Mouse (Mus musculus) stomach, embryonic 16.5 days (tissue): Measurements from ENCODE around the gene Rora. TPM values are rescaled to one million over a fixed set of nuclear protein-coding genes. Genes with fewer than 3 reads are reported as not detected.

Experiments used
- ATAC-seq: fragments of 200-750 bp; cut with Nextera tagmentation; 2 replicates; pipeline ENCODE4 v1.8.0; 2017; ENCODE audit warnings: moderate number of reproducible peaks, moderate TSS enrichment; ENCODE audit not compliant: insufficient read depth, low FRiP score
- H3K27ac ChIP-seq: fragments of 300-500 bp; sonication (generic); 2 replicates; pipeline ENCODE4 v1.5.1; 2014; ENCODE audit warnings: low read length
- H3K27me3 ChIP-seq: fragments of 300-500 bp; sonication (generic); 2 replicates; pipeline ENCODE4 v1.6.1; 2014; ENCODE audit warnings: low read length, control low read depth, mixed read lengths; ENCODE audit not compliant: control insufficient read depth, insufficient read depth
- H3K36me3 ChIP-seq: fragments of 300-500 bp; sonication (generic); 2 replicates; pipeline ENCODE4 v1.6.1; 2014; ENCODE audit warnings: low read length; ENCODE audit not compliant: control insufficient read depth, insufficient read depth
- H3K4me1 ChIP-seq: fragments of 300-500 bp; sonication (generic); 2 replicates; pipeline ENCODE4 v1.6.1; 2014; ENCODE audit warnings: low read length, control low read depth, mixed read lengths; ENCODE audit not compliant: control insufficient read depth, insufficient read depth
- H3K4me2 ChIP-seq: fragments of 300-500 bp; sonication (generic); 2 replicates; pipeline ENCODE4 v1.6.1; 2014; ENCODE audit warnings: low read depth, low read length, mixed read lengths
- H3K4me3 ChIP-seq: fragments of 300-500 bp; sonication (generic); replicated peaks from 2 replicates; pipeline ENCODE4 v1.5.1; 2014; ENCODE audit warnings: mild to moderate bottlenecking, low read length
- H3K9ac ChIP-seq: fragments of 300-500 bp; sonication (generic); 2 replicates; pipeline ENCODE4 v1.6.1; 2014; ENCODE audit warnings: low read length
- H3K9me3 ChIP-seq: fragments of 300-500 bp; sonication (generic); replicated peaks from 2 replicates; pipeline ENCODE4 v1.6.1; 2016; ENCODE audit warnings: low read length, control low read depth; ENCODE audit not compliant: control insufficient read depth
- WGBS: fragments of 180-500 bp; shearing (Covaris S2); extraction: QIAGEN DNeasy Blood & Tissue Kit; methylation state at CpG from one replicate; pipeline ENCODE4 v1.1.7; 2014; 5-methylcytosine and 5-hydroxymethylcytosine counted together
- polyA plus RNA-seq: library from polyadenylated mRNA; unstranded; fragments of >200 nt; fragmentation: Nextera tagmentation; extraction: Ambion mirVana; gene quantifications from 2 replicates; pipeline ENCODE4 v1.2.1, GENCODE M21; 2015

Rora gene
- polyA plus RNA-seq, 1 experiment from 2014 or later, result 8.4 TPM

DNA sequence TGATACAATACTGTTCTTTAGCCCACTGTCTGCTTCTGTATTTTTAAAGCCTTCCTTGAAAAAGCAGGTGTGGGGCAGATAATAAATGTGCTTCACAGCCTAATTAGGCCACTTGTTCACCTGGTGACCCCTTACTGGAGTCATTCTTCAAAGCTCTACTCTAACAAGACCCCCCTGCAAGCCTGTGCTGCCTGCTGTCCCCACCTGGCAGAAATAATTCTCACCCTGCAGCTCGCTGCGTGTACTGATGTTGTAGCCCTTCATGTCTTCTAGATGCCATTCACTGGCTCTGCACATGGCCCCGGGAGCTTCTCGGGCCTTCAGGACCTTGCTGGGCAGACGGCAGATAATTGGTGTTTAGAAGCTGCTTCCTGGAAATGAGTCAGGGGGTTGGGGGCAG is 604.9 kb downstream of the Rora start:
- no peaks in the 10 kb centered on the region for H3K36me3 ChIP-seq
- no peak overlapping the region for H3K9ac ChIP-seq
- no peak overlapping the region for H3K4me3 ChIP-seq
- no peaks in the 10 kb centered on the region for H3K4me1 ChIP-seq
- ATAC-seq, result no peak
- 69% methylated on average over 5 of the region's 5 CpGs for WGBS
- H3K9me3 ChIP-seq, result no peaks in the 10 kb centered on the region
- H3K4me2 ChIP-seq, result no peak overlapping the region
- H3K27ac ChIP-seq, result no peak overlapping the region
- H3K27me3 ChIP-seq, result no peaks in the 10 kb centered on the region

DNA sequence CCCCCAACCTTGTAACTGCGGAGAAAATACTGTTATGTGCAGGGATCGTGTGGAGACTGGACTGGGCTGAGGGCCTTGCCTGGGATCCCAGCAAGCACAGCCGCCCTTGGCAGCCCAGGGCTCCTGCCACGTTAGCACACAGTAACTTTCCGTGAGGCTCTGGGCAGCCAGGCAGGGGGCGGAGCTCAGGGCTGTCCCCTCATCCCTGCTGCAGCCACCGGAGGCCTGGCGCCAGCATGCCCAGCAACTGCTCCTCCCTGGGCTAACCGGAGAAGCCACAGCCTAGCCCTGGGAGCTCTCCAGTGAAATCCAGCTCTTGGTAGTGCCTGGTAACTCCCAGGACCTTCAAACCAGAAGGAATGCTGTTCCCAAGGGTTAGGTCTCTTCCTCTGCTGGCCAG is 605.8 kb downstream of the Rora start:
- H3K9ac ChIP-seq, result peak overlapping the region; percentile 32; the same call in 1 of the 2 replicates
- WGBS, result 10% methylated on average over 9 of the region's 9 CpGs
- H3K4me2 ChIP-seq, result no peak overlapping the region

DNA sequence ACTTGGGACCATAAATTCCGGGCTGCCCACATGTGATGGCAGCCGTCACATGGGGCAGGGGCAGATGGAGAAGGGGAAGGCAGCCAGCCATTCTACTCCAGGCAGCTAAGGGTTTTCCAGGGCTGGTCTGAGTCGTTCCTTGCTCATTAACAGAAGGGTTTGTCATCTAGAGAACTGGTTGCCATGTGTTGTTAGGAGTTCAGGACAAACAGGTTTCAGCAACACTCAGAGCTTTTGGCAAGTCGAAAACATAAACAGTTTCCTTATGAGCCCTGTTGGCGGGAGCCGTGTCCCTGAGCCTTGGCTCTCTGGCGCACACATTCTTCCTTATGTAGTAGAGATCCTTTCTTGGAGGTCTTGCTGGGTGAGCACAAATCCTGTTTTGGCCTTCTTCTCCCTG is 611.6 kb downstream of the Rora start:
- H3K9me3 ChIP-seq, result no peaks in the 10 kb centered on the region
- no peak overlapping the region for H3K4me3 ChIP-seq
- no peak overlapping the region for H3K4me2 ChIP-seq
- no peak overlapping the region for H3K27ac ChIP-seq
- WGBS, result 73% methylated on average over 7 of the region's 7 CpGs
- no peak for ATAC-seq
- no peaks in the 10 kb centered on the region for H3K36me3 ChIP-seq
- no peaks in the 10 kb centered on the region for H3K27me3 ChIP-seq
- no peak overlapping the region for H3K9ac ChIP-seq
- no peaks in the 10 kb centered on the region for H3K4me1 ChIP-seq

More for the DNA sequence above, 605.8 kb downstream of the Rora start:
- Histone ChIP-seq H3K36me3 (no peaks in the 10 kb centered on the region), H3K4me1 (no peaks in the 10 kb centered on the region), H3K4me3 (no peak overlapping the region), H3K27me3 (no peaks in the 10 kb centered on the region), H3K27ac (no peak overlapping the region), H3K9me3 (no peaks in the 10 kb centered on the region)
- peak; percentile 56; the same call in 1 of the 2 replicates for ATAC-seq

DNA sequence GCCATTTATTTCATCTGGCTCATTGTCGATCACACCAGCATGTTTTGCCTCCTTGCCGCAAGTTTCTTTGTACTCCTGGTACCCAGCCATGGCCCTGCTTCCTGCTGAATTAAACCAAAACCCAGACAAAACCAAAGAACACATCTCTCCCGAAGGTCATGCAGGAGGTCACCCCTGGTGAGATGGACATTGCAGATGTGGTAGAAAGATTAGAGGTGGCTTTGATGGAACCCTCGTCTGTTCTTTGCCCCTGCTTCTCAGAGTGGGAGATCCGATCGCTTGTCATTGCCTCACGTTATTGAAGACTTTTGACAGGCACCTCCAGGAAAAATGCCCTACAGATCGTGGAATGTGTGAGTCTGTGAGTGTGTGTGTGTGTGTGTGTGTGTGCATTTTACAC is 616.8 kb downstream of the Rora start:
- ATAC-seq, result no peak
- Histone ChIP-seq H3K4me3 (no peak overlapping the region), H3K9me3 (no peaks in the 10 kb centered on the region), H3K27ac (no peak overlapping the region), H3K4me1 (no peaks in the 10 kb centered on the region), H3K36me3 (no peaks in the 10 kb centered on the region), H3K9ac (no peak overlapping the region), H3K27me3 (no peaks in the 10 kb centered on the region), H3K4me2 (no peak overlapping the region)
- 72% methylated on average over 8 of the region's 8 CpGs for WGBS

DNA sequence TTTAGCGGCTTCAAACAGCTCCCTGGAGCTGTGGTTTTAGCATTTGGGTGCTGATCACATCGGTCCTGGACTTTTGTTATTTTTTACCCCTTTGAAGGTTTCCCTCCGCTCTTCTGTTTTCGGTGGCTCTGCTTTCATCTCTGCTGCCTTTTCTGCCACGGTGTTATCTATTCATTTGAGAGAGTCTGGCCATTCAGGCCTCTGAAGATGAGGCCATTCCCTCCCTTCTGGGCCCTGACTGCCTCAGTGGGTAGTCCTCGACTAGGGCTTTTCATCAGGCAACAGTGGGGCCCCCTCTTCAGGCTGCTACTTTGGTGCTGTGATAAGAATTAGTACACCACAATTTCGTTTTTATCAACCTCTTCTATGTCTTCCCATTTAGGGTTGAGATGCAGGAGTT is 617.3 kb downstream of the Rora start:
- no peak overlapping the region for H3K27ac ChIP-seq
- no peak for ATAC-seq
- 45% methylated on average over 7 of the region's 7 CpGs for WGBS

DNA sequence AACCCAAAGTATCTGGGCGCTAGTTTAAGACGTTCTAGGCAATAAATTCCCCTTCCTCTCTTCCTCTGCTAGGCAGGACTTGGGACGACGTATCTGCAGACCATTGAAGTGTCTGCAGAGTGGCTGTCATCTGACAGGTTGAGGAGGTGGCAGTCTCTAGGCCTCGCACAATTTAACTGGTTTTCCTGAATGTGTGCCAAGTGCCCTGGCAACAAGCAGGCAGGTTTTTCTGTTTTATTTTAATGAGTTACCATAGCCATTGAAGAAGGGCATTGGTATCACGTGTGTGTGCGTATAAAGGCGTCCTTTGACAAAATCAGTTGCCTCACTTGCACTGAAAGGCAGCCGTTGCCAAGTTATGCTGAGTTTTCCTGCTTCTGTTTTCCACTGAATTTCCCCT is 619.3 kb downstream of the Rora start:
- H3K27ac ChIP-seq, result no peak overlapping the region
- WGBS, result 73% methylated on average over 9 of the region's 9 CpGs
- H3K27me3 ChIP-seq, result no peaks in the 10 kb centered on the region
- no peaks in the 10 kb centered on the region for H3K36me3 ChIP-seq
- H3K4me1 ChIP-seq, result 0 out of 2 replicates have a peak, but pooled peaks cover 3% of the 10 kb centered on the region
- no peak overlapping the region for H3K4me3 ChIP-seq
- no peaks in the 10 kb centered on the region for H3K9me3 ChIP-seq
- no peak for ATAC-seq
- H3K9ac ChIP-seq, result no peak overlapping the region
- no peak overlapping the region for H3K4me2 ChIP-seq

More for the DNA sequence above, 617.3 kb downstream of the Rora start:
- no peak overlapping the region for H3K4me3 ChIP-seq
- H3K4me2 ChIP-seq, result no peak overlapping the region
- no peaks in the 10 kb centered on the region for H3K27me3 ChIP-seq
- H3K36me3 ChIP-seq, result no peaks in the 10 kb centered on the region
- H3K9ac ChIP-seq, result no peak overlapping the region
- H3K4me1 ChIP-seq, result no peaks in the 10 kb centered on the region
- H3K9me3 ChIP-seq, result no peaks in the 10 kb centered on the region

DNA sequence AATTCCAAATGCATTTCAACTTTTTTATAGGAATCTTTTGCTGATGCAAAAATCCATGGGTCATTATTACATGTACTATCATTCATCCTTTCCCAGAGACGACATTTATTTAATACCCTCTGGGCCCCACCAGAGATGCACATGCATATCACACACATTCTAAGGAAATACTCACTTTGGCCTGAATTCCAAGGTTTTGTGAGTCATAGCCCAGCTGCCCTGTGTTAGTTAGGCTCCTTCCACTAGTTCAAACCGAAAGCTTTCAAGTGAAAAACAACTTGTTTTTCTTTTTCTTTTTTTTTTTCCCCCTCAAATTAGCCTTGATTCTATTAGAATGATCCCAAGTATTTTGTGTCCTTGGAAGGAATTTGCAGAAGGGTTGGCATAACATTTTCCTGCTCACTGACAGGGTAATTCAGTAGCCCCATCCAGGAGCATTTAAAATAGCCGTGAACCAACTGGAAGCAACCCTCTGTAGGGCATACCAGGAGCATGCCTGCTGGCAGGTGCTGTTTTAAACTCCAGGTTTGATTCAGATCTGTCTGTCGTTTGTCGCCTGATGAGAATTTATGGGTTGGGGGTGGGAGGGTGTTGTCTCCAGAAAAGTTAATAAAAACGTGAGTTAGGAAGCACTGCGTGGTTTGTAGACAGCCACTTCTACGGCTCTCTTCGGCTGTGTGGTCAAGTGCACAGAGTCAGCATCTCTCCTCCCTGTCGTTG is 621.3 kb downstream of the Rora start:
- Histone ChIP-seq H3K27ac (no peak overlapping the region), H3K4me3 (no peak overlapping the region), H3K36me3 (no peaks in the 10 kb centered on the region), H3K4me1 (0 out of 2 replicates have a peak, but pooled peaks cover 3% of the 10 kb centered on the region), H3K4me2 (no peak overlapping the region), H3K9ac (no peak overlapping the region), H3K9me3 (no peaks in the 10 kb centered on the region), H3K27me3 (no peaks in the 10 kb centered on the region)
- ATAC-seq, result no peak
- 61% methylated on average over 10 of the region's 10 CpGs for whole genome bisulfite sequencing

DNA sequence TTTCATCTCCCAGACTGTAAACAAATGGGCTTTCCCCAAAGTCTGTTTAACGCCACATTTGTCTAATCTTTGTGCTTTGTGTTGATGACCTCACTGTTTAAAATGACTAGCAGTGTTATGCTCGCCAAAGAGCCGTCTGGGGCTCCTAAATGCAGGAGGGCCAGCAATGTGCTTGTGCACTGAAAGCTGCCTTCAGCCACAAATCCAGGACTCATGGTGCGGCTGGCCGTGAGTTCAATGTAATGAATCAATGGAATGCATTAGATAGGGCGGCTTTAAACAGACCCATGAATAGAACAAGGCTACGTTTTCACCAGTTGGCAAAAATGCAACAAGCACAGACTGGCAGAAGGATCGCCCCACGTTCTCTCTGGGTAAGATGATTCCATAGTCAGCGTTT is 623.7 kb downstream of the Rora start:
- Histone ChIP-seq H3K36me3 (no peaks in the 10 kb centered on the region), H3K27ac (no peak overlapping the region), H3K4me1 (0 out of 2 replicates have a peak, but pooled peaks cover 3% of the 10 kb centered on the region), H3K9ac (no peak overlapping the region), H3K4me2 (no peak overlapping the region), H3K4me3 (no peak overlapping the region), H3K27me3 (no peaks in the 10 kb centered on the region), H3K9me3 (no peaks in the 10 kb centered on the region)
- WGBS, result 40% methylated on average over 10 of the region's 10 CpGs
- ATAC-seq, result no peak

DNA sequence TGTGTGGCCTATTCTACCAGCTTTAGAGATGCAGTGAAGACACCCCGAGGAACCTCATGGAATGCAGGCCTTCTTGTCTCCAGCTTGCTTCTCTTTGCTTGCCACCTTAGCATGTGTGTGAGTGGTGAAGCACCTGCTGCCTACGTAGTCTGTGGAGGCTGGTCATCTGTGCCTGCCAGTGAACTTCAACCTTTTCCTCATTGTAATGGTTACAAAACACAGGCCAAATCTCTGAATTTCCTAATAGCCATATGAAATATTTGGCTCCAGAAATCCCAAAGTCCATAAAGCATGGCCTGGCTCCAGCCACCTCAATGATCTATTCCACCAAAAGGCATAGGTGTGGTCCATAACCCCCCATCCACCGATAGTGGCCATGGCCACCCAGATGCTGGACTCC is 631.4 kb downstream of the Rora start:
- Histone ChIP-seq H3K4me3 (no peak overlapping the region), H3K9ac (no peak overlapping the region), H3K27me3 (no peaks in the 10 kb centered on the region), H3K36me3 (no peaks in the 10 kb centered on the region), H3K9me3 (no peaks in the 10 kb centered on the region), H3K27ac (no peak overlapping the region), H3K4me1 (peaks cover 3% of the 10 kb centered on the region; the same call in 1 of the 2 replicates), H3K4me2 (no peak overlapping the region)
- WGBS, result 91% methylated on average over 3 of the region's 3 CpGs
- ATAC-seq, result no peak
